Mouse (Mus musculus) layer of hippocampus, postnatal 10 days (tissue): ENCODE data around the gene Rapgef2. TPM values are rescaled to one million over a fixed set of nuclear protein-coding genes. Genes with fewer than 3 reads are reported as not detected.
"Not testable (repeated sequence)": the region's sequence is repeated elsewhere in the genome, so short reads cannot be mapped to it uniquely, and the experiment has no call there.

Experiments
- DNase-seq, 2 experiments: peaks; one replicate each; pipeline ENCODE4 v3.0.0; 2021; ENCODE audit warnings: low spot score in 2 of 2
- total RNA-seq, 2 experiments: library from RNA; stranded (reverse); gene quantifications; 2 replicates each; pipeline ENCODE4 v1.2.3; 2021

Gene Rapgef2
- total RNA-seq, 2 experiments from 2014 or later, result 92.7 to 105 TPM

GRCm38 (mm10) chr3:79234485-79234884 is 51.8 kb downstream of the Rapgef2 start:
- no peak for DNase-seq

GRCm38 (mm10) chr3:79233478-79234415 is 52.6 kb downstream of the Rapgef2 start:
- no peak for DNase-seq

- no peak for DNase-seq
Measured at GRCm38 (mm10) chr3:79230718-79231117, 55.6 kb downstream of the Rapgef2 start.

GRCm38 (mm10) chr3:79229546-79229945 is 56.8 kb downstream of the Rapgef2 start:
- DNase-seq, result no peak

- DNase-seq, result no peak
Measured at GRCm38 (mm10) chr3:79228304-79228703, 58.0 kb downstream of the Rapgef2 start.

- no peak for DNase-seq
Measured at GRCm38 (mm10) chr3:79227356-79228088, 58.8 kb downstream of the Rapgef2 start.

GRCm38 (mm10) chr3:79226807-79227206 is 59.5 kb downstream of the Rapgef2 start:
- not testable (repeated sequence) for DNase-seq

GRCm38 (mm10) chr3:79225888-79226287 is 60.4 kb downstream of the Rapgef2 start:
- no peak for DNase-seq

GRCm38 (mm10) chr3:79224352-79224751 is 62.0 kb downstream of the Rapgef2 start:
- no peak for DNase-seq

- no peak for DNase-seq
Measured at GRCm38 (mm10) chr3:79223281-79223680, 63.0 kb downstream of the Rapgef2 start.

- no peak for DNase-seq
Measured at GRCm38 (mm10) chr3:79222192-79222960, 63.9 kb downstream of the Rapgef2 start.

GRCm38 (mm10) chr3:79221296-79222191 is 64.8 kb downstream of the Rapgef2 start:
- peak; percentile 69 to 79 for DNase-seq

GRCm38 (mm10) chr3:79219144-79219930 is 67.0 kb downstream of the Rapgef2 start:
- DNase-seq, result no peak

GRCm38 (mm10) chr3:79218566-79219051 is 67.7 kb downstream of the Rapgef2 start:
- no peak for DNase-seq

- no peak for DNase-seq
Measured at GRCm38 (mm10) chr3:79210243-79210642, 76.1 kb downstream of the Rapgef2 start.

GRCm38 (mm10) chr3:79207216-79207615 is 79.1 kb downstream of the Rapgef2 start:
- DNase-seq, result no peak

- DNase-seq, result no peak
Measured at GRCm38 (mm10) chr3:79206524-79206923, 79.8 kb downstream of the Rapgef2 start.

GRCm38 (mm10) chr3:79205981-79206380 is 80.3 kb downstream of the Rapgef2 start:
- DNase-seq, result no peak

- DNase-seq, result no peak
Measured at GRCm38 (mm10) chr3:79205112-79205511, 81.2 kb downstream of the Rapgef2 start.
